Mouse (Mus musculus): ENCODE measurements around the gene L3mbtl1. TPM values are rescaled to one million over a fixed set of nuclear protein-coding genes. Genes with fewer than 3 reads are reported as not detected.

L3mbtl1 gene
- polyA plus RNA-seq, 1 experiment from 2014 or later, result 0.02 TPM

- no peaks in the 10 kb centered on the region for H3K9me3 ChIP-seq (ENCODE audit: control insufficient read depth, low read length)
- no peaks in the 10 kb centered on the region for H3K36me3 ChIP-seq (ENCODE audit: control insufficient read depth, insufficient read depth, low read length)
- no peak for ATAC-seq (ENCODE audit: low FRiP score, low TSS enrichment)
- H3K4me3 ChIP-seq (ENCODE audit: low read depth, low read length), result no peak overlapping the region
- DNase-seq (ENCODE audit: low spot score), result no peak
- no peak overlapping the region for H3K4me2 ChIP-seq (replicated peaks; ENCODE audit: low read depth)
- no peak overlapping the region for H3K9ac ChIP-seq (ENCODE audit: low read length)
- no peak for TF ChIP-seq EP300 (optimal IDR thresholded peaks at IDR 0.05)
- no peak for TF ChIP-seq CTCF (IDR thresholded peaks at IDR 0.05; ENCODE audit: low read depth)
- no peaks in the 10 kb centered on the region for H3K4me1 ChIP-seq (replicated peaks; ENCODE audit: control insufficient read depth, insufficient read depth)
- H3K27ac ChIP-seq (replicated peaks), result no peak overlapping the region
- WGBS, result 57% methylated on average over 3 of the region's 3 CpGs
- H3K27me3 ChIP-seq (ENCODE audit: control insufficient read depth, insufficient read depth, low read length), result no peaks in the 10 kb centered on the region
Observed at GRCm38 (mm10) chr2:162914040-162914439, 29.2 kb upstream of the L3mbtl1 start.

- no peak overlapping the region for H3K4me2 ChIP-seq (replicated peaks; ENCODE audit: low read depth)
- TF ChIP-seq EP300 (optimal IDR thresholded peaks at IDR 0.05) (no peak), CTCF (IDR thresholded peaks at IDR 0.05; ENCODE audit: low read depth) (peak; percentile 71)
- no peak for DNase-seq (ENCODE audit: low spot score)
- H3K27me3 ChIP-seq (ENCODE audit: control insufficient read depth, insufficient read depth, low read length), result no peaks in the 10 kb centered on the region
- no peak for ATAC-seq (ENCODE audit: low FRiP score, low TSS enrichment)
- no peak overlapping the region for H3K27ac ChIP-seq (replicated peaks)
- no peak overlapping the region for H3K4me3 ChIP-seq (ENCODE audit: low read depth, low read length)
- no peak overlapping the region for H3K9ac ChIP-seq (ENCODE audit: low read length)
- WGBS, result 40% methylated on average over 2 of the region's 2 CpGs
- no peaks in the 10 kb centered on the region for H3K36me3 ChIP-seq (ENCODE audit: control insufficient read depth, insufficient read depth, low read length)
- no peaks in the 10 kb centered on the region for H3K4me1 ChIP-seq (replicated peaks; ENCODE audit: control insufficient read depth, insufficient read depth)
- H3K9me3 ChIP-seq (ENCODE audit: control insufficient read depth, low read length), result no peaks in the 10 kb centered on the region
Observed at GRCm38 (mm10) chr2:162914519-162914918, 28.8 kb upstream of the L3mbtl1 start.

- no peak for TF ChIP-seq CTCF (IDR thresholded peaks at IDR 0.05; ENCODE audit: low read depth)
- TF ChIP-seq EP300 (optimal IDR thresholded peaks at IDR 0.05), result no peak
- no peak for DNase-seq (ENCODE audit: low spot score)
- Histone ChIP-seq H3K27me3 (ENCODE audit: control insufficient read depth, insufficient read depth, low read length) (no peaks in the 10 kb centered on the region), H3K9ac (ENCODE audit: low read length) (no peak overlapping the region), H3K36me3 (ENCODE audit: control insufficient read depth, insufficient read depth, low read length) (no peaks in the 10 kb centered on the region), H3K4me2 (replicated peaks; ENCODE audit: low read depth) (no peak overlapping the region), H3K9me3 (ENCODE audit: control insufficient read depth, low read length) (no peaks in the 10 kb centered on the region), H3K27ac (replicated peaks) (no peak overlapping the region), H3K4me3 (ENCODE audit: low read depth, low read length) (no peak overlapping the region), H3K4me1 (replicated peaks; ENCODE audit: control insufficient read depth, insufficient read depth) (no peaks in the 10 kb centered on the region)
- 37% methylated on average over 5 of the region's 5 CpGs for WGBS
- ATAC-seq (ENCODE audit: low FRiP score, low TSS enrichment), result no peak
Observed at GRCm38 (mm10) chr2:162919926-162920325, 23.3 kb upstream of the L3mbtl1 start.

- DNase-seq (ENCODE audit: low spot score), result peak; percentile 57
- TF ChIP-seq EP300 (optimal IDR thresholded peaks at IDR 0.05) (no peak), CTCF (IDR thresholded peaks at IDR 0.05; ENCODE audit: low read depth) (peak; percentile 96)
- WGBS, result 8% methylated on average over 6 of the region's 6 CpGs
- Histone ChIP-seq H3K9ac (ENCODE audit: low read length) (no peak overlapping the region), H3K27ac (replicated peaks) (no peak overlapping the region), H3K4me3 (ENCODE audit: low read depth, low read length) (no peak overlapping the region), H3K27me3 (ENCODE audit: control insufficient read depth, insufficient read depth, low read length) (no peaks in the 10 kb centered on the region), H3K9me3 (ENCODE audit: control insufficient read depth, low read length) (no peaks in the 10 kb centered on the region), H3K36me3 (ENCODE audit: control insufficient read depth, insufficient read depth, low read length) (no peaks in the 10 kb centered on the region), H3K4me2 (replicated peaks; ENCODE audit: low read depth) (0 out of 2 replicates have a peak overlapping the region, but pooled peaks have one; percentile 23), H3K4me1 (replicated peaks; ENCODE audit: control insufficient read depth, insufficient read depth) (no peaks in the 10 kb centered on the region)
- no peak for ATAC-seq (ENCODE audit: low FRiP score, low TSS enrichment)
Observed at GRCm38 (mm10) chr2:162922183-162922582, 21.1 kb upstream of the L3mbtl1 start.

DNA sequence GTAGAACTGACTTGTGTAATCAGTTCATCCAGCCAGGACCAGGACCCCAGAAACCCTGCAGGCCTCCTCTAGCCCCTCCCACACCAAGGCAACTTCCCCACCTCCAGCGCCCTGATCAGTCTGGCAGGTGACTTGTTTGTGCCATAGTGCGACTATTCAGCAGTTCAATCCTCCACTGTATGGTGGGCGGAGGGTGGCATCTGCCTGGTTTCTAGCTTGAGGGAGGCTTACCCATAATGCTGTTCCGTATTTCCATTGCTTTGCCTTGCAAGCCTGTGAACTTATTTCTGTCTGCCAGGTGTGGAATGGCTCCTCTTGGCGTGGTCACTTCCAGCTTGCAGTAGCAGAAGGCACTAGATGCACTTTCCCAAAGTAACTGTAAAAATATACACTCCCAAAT lies 20.4 kb upstream of the L3mbtl1 start:
- H3K4me1 ChIP-seq (replicated peaks; ENCODE audit: control insufficient read depth, insufficient read depth), result no peaks in the 10 kb centered on the region
- H3K4me2 ChIP-seq (replicated peaks; ENCODE audit: low read depth), result no peak overlapping the region
- H3K4me3 ChIP-seq (ENCODE audit: low read depth, low read length), result no peak overlapping the region
- no peaks in the 10 kb centered on the region for H3K27me3 ChIP-seq (ENCODE audit: control insufficient read depth, insufficient read depth, low read length)
- no peak for DNase-seq (ENCODE audit: low spot score)
- no peaks in the 10 kb centered on the region for H3K36me3 ChIP-seq (ENCODE audit: control insufficient read depth, insufficient read depth, low read length)
- no peaks in the 10 kb centered on the region for H3K9me3 ChIP-seq (ENCODE audit: control insufficient read depth, low read length)
- 66% methylated on average over 5 of the region's 5 CpGs for WGBS
- TF ChIP-seq CTCF (IDR thresholded peaks at IDR 0.05; ENCODE audit: low read depth) (no peak), EP300 (optimal IDR thresholded peaks at IDR 0.05) (no peak)
- H3K27ac ChIP-seq (replicated peaks), result no peak overlapping the region
- ATAC-seq (ENCODE audit: low FRiP score, low TSS enrichment), result no peak
- H3K9ac ChIP-seq (ENCODE audit: low read length), result no peak overlapping the region

DNA sequence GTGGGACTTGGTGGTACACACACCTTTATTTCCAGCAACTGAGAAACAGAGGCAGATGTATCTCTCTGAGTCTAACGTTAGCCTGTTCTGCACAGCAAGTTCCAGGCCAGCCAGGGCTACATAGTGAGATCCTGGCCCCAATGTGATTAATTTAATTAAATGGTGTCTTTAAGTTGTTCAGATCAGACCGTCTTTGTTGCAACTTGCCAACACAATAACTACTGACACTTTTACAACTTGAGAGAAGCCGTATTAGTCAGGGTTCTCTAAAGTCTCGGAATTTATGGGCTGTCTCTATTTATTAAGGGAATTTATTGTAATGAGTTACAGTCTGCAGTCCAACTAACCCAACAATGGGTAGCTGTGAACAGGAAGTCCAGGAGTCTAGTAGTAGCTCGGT lies 19.1 kb upstream of the L3mbtl1 start:
- TF ChIP-seq EP300 (optimal IDR thresholded peaks at IDR 0.05), result no peak
- no peak for TF ChIP-seq CTCF (IDR thresholded peaks at IDR 0.05; ENCODE audit: low read depth)
- Histone ChIP-seq H3K4me3 (ENCODE audit: low read depth, low read length) (no peak overlapping the region), H3K4me1 (replicated peaks; ENCODE audit: control insufficient read depth, insufficient read depth) (no peaks in the 10 kb centered on the region), H3K9me3 (ENCODE audit: control insufficient read depth, low read length) (no peaks in the 10 kb centered on the region), H3K4me2 (replicated peaks; ENCODE audit: low read depth) (no peak overlapping the region), H3K9ac (ENCODE audit: low read length) (no peak overlapping the region), H3K27me3 (ENCODE audit: control insufficient read depth, insufficient read depth, low read length) (no peaks in the 10 kb centered on the region), H3K36me3 (ENCODE audit: control insufficient read depth, insufficient read depth, low read length) (no peaks in the 10 kb centered on the region), H3K27ac (replicated peaks) (no peak overlapping the region)
- DNase-seq (ENCODE audit: low spot score) (no peak), ATAC-seq (ENCODE audit: low FRiP score, low TSS enrichment) (no peak)
- 74% methylated on average over 5 of the region's 5 CpGs for WGBS
